Mouse (Mus musculus) adrenal gland, postnatal 10 days (tissue): ENCODE data around the gene Rgs6. TPM values are rescaled to one million over a fixed set of nuclear protein-coding genes. Genes with fewer than 3 reads are reported as not detected.

Experiments
- DNase-seq: peaks from one replicate; pipeline ENCODE4 v3.0.0; 2021; ENCODE audit warnings: mixed read lengths
- long read RNA-seq, 2 experiments: library from polyadenylated mRNA; stranded (forward); transcript quantifications; one replicate each; pipeline ENCODE4 v2.0.0; 2021
- total RNA-seq, 2 experiments: library from RNA; stranded (reverse); gene quantifications; 2 replicates each; pipeline ENCODE4 v1.2.3; 2021

The Rgs6 gene
- 1 to 10 TPM; 2.1 to 3.1 TPM for total RNA-seq
- long read RNA-seq, experiment 1, partial matches to known transcripts: 0 of 1 reads
- long read RNA-seq, experiment 1, other reads (novel, unspliced or antisense): 1 of 1 reads
- long read RNA-seq, experiment 2: 0 reads

- DNase-seq: no peak
Observed at GRCm38 (mm10) chr12:82588017-82588416, at the start of gene Rgs6. Gene Rgs6, plus strand, starts transcription at chr12:82588292.

- no peak for DNase-seq
Observed at GRCm38 (mm10) chr12:82547127-82547526, 41.0 kb upstream of the Rgs6 start.

DNA sequence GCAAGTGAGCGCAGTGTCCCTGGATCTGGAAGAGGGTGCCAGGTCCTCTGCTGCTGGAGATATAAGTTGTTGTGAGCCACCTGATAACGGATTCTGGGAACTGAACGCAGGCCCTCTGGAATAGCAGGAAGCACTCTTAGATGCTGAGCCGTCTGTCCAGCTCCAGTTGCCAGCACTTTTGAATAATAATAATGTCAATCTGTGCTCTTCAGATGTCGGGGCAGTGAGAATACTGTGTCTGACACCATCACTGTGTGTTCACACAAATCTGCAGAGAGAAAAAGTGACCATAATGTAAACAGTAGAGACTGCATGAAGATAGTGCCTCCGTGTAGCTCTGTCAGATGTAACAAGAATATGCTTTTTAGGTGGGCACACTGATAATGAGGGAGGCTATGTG is 38.9 kb upstream of the Rgs6 start:
- DNase-seq: no peak

GRCm38 (mm10) chr12:82550076-82550475 is 38.0 kb upstream of the Rgs6 start:
- no peak for DNase-seq

- no peak for DNase-seq
Observed at GRCm38 (mm10) chr12:82552376-82552775, 35.7 kb upstream of the Rgs6 start.

- no peak for DNase-seq
Observed at GRCm38 (mm10) chr12:82562916-82563315, 25.2 kb upstream of the Rgs6 start.

GRCm38 (mm10) chr12:82568370-82568769 is 19.7 kb upstream of the Rgs6 start:
- no peak for DNase-seq

DNA sequence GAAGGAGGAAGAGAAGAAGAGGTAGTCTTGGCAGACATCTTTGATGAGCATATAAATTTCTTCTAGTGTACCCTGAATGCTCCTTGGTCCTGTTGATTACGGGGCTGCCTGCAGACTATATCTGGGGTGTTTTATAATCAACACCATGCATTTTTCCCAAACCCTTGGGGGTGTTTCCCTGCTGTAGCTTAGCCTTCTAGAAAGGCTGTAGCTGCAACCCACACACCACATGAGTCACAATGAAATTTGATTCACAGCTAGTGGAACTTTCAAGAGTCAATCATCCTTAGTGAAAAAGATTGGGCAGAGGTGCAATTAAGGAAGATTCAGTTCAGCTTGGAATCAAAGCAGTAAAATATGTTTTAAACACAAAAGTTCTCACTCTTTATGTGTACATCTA is 15.4 kb upstream of the Rgs6 start:
- no peak for DNase-seq

GRCm38 (mm10) chr12:82586592-82586991 is 1.5 kb upstream of the Rgs6 start:
- DNase-seq: peak; percentile 16

DNA sequence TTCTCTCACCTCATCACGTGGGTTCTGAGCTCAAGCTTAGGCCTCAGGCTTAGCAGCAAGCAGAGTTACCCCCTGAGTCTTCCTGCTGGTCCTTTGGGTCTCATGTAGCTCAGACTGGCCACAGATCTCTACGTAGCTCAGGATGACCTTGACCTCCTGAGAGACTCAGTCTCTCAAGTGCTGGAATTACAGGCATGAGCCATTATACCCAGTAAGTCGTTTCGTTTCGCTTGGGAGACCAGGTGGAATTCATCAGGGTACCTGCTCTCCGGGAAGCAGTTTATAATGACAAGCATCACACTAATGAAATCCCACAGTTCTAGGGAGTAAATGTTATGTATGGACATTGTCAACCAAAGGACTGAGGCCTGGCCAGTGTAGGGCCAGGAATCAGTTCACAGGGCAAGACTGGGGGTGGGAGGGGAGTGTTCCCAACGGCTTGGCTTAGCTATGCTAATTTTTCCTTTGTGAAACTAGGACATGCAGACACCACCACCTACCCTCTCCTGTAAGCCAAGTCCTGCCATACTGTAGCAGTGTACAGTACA is 670 bp upstream of the Rgs6 start:
- no peak for DNase-seq

- DNase-seq: peak; percentile 19
Observed at GRCm38 (mm10) chr12:82588846-82589630, 946 bp downstream of the Rgs6 start.

DNA sequence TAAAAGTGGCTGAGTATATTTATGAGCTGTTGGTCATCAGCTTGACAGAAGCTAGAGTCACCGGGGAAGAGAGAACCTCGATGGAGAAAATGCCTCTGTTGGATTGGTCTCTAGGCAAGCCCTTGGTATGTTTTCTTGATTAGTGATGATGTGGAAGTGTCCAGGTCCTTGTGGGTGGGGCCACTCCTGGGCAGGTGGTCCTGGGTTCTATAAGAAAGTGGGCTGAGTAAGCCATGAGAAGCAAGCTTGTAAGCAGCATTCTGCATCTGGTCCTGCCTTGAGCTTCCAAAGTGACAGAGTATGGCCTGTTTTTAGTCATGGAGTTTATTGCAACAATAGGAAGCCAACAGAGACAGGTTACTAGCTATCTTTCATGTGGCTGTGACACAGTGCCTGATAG is 10.9 kb downstream of the Rgs6 start:
- no peak for DNase-seq

- no peak for DNase-seq
Observed at GRCm38 (mm10) chr12:82600406-82600805, 12.3 kb downstream of the Rgs6 start.

GRCm38 (mm10) chr12:82602823-82603222 is 14.7 kb downstream of the Rgs6 start:
- no peak for DNase-seq

DNA sequence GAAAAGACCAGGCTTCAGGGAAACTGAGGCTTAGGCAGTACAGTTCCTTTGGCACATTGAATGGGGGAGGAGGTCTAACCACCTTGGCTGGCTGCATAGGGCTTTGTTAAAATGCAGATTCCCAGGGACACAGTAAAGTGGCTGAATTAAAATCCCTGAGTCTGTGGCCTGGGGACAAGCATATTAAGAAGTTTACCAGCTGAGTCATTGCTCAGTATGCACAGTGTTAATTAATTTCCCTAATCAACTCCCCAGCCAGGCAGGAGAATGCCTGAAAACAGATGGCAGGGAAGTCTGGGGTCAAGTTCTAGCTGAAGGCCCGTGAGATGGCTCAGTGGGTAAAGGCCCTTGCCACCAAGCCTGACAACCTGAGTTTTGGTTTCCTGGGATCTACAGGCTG is 15.2 kb downstream of the Rgs6 start:
- DNase-seq: no peak

DNA sequence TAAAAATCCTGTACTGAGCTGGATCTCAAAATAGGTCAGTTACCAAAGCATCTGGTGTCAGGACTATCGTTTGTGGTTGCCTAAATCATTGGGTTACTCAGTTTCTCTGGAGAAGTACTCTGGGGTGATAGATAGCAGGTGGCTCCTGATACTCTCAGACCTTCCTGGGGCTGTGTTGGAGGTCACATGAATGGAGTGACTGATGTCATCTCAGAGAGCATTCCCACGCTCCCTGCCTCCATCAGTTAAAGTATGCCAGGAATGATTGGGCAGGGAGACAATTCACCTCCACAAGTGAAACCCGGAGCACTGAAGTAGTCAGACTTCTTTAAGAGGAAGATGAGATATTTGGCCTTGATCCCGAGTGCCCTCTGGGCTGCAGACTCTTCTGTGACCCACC is 15.9 kb downstream of the Rgs6 start:
- no peak for DNase-seq

DNA sequence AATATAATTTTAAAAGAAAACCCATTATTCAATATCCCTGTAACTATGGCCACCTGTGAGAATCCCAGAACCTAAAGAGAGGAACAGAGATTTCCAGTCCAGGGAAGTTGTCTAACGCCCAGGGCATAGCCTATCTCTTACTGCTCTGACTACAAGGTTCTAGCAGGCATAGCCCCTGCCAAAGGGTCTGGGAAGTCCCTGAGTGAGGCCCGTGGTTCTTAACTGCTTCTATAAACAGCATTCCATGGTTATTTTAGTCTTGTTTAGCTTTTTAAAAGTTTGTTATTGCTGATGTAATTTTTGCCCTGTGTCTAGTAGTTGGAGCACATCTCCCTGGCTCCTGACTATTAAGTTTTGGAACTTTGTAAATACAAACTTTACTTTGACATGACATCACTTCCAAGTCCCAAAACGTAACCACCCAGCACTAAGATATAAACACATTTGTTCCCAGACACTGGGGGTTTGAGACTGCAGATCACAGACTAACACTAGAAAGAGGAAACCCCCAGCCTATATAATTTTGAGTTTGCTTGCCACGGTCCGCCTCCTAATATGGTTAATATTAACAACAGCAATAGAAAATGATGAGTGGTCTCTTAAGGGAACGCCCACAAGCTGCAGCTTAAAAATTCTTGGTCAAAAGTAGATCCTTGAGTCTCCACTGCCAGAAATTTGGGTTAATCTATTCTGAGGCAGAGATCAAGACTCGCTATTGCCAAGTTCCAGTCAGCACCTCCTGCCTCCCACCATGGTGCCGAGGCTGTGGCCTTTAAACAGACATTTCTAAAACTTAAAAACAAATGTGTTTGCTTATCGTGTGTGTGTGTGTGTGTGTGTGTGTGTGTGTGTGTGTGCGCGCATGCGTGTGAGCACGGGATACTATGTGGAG is 24.9 kb downstream of the Rgs6 start:
- DNase-seq: no peak

GRCm38 (mm10) chr12:82616486-82616812 is 28.4 kb downstream of the Rgs6 start:
- DNase-seq: no peak

GRCm38 (mm10) chr12:82616813-82617681 is 29.0 kb downstream of the Rgs6 start:
- DNase-seq: peak; percentile 63

DNA sequence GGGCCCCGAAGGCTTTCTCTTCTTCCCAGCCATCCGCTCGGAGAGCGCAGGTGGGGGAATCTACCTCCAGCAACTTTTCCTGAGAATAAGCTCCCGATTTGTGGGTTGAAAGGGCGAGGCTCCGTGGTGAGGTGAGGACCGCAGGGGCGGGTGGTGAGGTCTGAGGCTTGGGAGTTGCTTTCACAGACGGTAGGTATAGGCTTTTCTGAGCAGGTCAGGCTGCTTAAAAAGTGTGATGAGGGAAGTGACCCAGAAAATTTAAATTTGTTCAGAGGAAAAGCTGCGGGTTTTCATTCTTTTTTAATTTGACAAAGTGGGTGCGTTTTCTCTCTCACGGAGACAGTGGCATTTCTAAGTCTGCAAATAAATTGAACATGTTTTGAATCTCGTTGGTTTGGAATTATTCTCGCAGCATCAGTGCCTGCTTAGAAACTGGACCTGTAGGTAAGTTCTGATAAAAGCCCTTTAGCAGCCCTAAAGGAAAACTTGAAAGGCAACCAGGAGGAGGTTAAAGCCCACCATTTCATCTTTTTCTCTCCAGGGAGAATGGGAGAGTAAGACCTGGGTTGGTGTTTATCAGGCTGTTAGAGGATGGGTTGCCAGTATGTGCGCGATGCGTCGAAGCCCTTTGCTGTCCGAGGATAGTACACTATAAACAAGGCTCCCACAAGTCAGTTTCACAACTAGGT is 29.7 kb downstream of the Rgs6 start:
- no peak for DNase-seq

GRCm38 (mm10) chr12:82640441-82640840 is 52.3 kb downstream of the Rgs6 start:
- DNase-seq: no peak
